Mouse (Mus musculus) midbrain, embryonic 14.5 days (tissue): ENCODE measurements around the gene 6030468B19Rik. TPM values are rescaled to one million over a fixed set of nuclear protein-coding genes. Genes with fewer than 3 reads are reported as not detected.

ENCODE experiments used
- ATAC-seq: fragments of 200-750 bp; cut with Nextera tagmentation; 2 replicates; pipeline ENCODE4 v1.8.0; 2017; ENCODE audit warnings: moderate number of reproducible peaks, moderate library complexity; ENCODE audit not compliant: low FRiP score, low TSS enrichment
- DNase-seq: peaks from one replicate; pipeline ENCODE4 v3.0.0-alpha.2; 2015
- H3K27ac ChIP-seq: fragments of 300-500 bp; sonication (generic); replicated peaks from 2 replicates; pipeline ENCODE4 v1.5.1; 2014; ENCODE audit warnings: mild to moderate bottlenecking, low read depth, low read length, moderate library complexity
- H3K27me3 ChIP-seq: fragments of 300-500 bp; sonication (generic); 2 replicates; pipeline ENCODE4 v1.6.1; 2014; ENCODE audit warnings: low read length, control low read depth, mixed read lengths; ENCODE audit not compliant: control insufficient read depth, insufficient read depth
- H3K36me3 ChIP-seq: fragments of 300-500 bp; sonication (generic); 2 replicates; pipeline ENCODE4 v1.6.1; 2014; ENCODE audit warnings: low read length, control low read depth; ENCODE audit not compliant: control insufficient read depth, insufficient read depth
- H3K4me1 ChIP-seq: fragments of 300-500 bp; sonication (generic); 2 replicates; pipeline ENCODE4 v1.6.1; 2014; ENCODE audit warnings: mild to moderate bottlenecking, antibody characterized with exemption, low read length, control low read depth; ENCODE audit not compliant: control insufficient read depth, insufficient read depth
- H3K4me2 ChIP-seq: fragments of 300-500 bp; sonication (generic); 2 replicates; pipeline ENCODE4 v1.6.1; 2014; ENCODE audit warnings: mild to moderate bottlenecking, low read length, moderate library complexity
- H3K4me3 ChIP-seq: fragments of 300-500 bp; sonication (generic); replicated peaks from 2 replicates; pipeline ENCODE4 v1.5.1; 2014; ENCODE audit warnings: low read depth, low read length
- H3K9ac ChIP-seq: fragments of 300-500 bp; sonication (generic); replicated peaks from 2 replicates; pipeline ENCODE4 v1.6.1; 2014; ENCODE audit warnings: mild to moderate bottlenecking, low read length, moderate library complexity
- H3K9me3 ChIP-seq: fragments of 300-500 bp; sonication (generic); 2 replicates; pipeline ENCODE4 v1.6.1; 2016; ENCODE audit warnings: low read length, control low read depth, mixed read lengths; ENCODE audit not compliant: control insufficient read depth
- whole genome bisulfite sequencing: fragments of 180-500 bp; shearing (Covaris S2); extraction: QIAGEN DNeasy Blood & Tissue Kit; methylation state at CpG from one replicate; pipeline ENCODE4 v1.1.7; 2014; 5-methylcytosine and 5-hydroxymethylcytosine counted together
- polyA plus RNA-seq: library from polyadenylated mRNA; unstranded; fragments of >200 nt; fragmentation: Nextera tagmentation; extraction: Ambion mirVana; gene quantifications from 2 replicates; pipeline ENCODE4 v1.2.1, GENCODE M21; 2014

Gene 6030468B19Rik
- polyA plus RNA-seq, 1 experiment from 2014 or later: not detected

GRCm38 (mm10) chr11:117764319-117764718 lies 33.1 kb upstream of the 6030468B19Rik start:
- 91% methylated on average over 9 of the region's 9 CpGs for WGBS
- Histone ChIP-seq H3K9me3 (no peaks in the 10 kb centered on the region), H3K27me3 (no peaks in the 10 kb centered on the region), H3K4me3 (no peak overlapping the region), H3K4me1 (no peaks in the 10 kb centered on the region), H3K27ac (no peak overlapping the region), H3K36me3 (peaks cover 72% of the 10 kb centered on the region), H3K4me2 (no peak overlapping the region), H3K9ac (no peak overlapping the region)
- DNase-seq: no peak
- ATAC-seq: no peak

- DNase-seq (no peak), ATAC-seq (no peak)
- Histone ChIP-seq H3K36me3 (peaks cover 62% of the 10 kb centered on the region), H3K4me2 (no peak overlapping the region), H3K4me3 (no peak overlapping the region), H3K27me3 (no peaks in the 10 kb centered on the region), H3K9ac (no peak overlapping the region), H3K4me1 (no peaks in the 10 kb centered on the region), H3K27ac (no peak overlapping the region), H3K9me3 (no peaks in the 10 kb centered on the region)
- WGBS: 94% methylated on average over 5 of the region's 5 CpGs
Measured at GRCm38 (mm10) chr11:117765361-117765760, 32.1 kb upstream of the 6030468B19Rik start.

GRCm38 (mm10) chr11:117766275-117766674 lies 31.2 kb upstream of the 6030468B19Rik start:
- no peak overlapping the region for H3K4me3 ChIP-seq
- 87% methylated on average over 3 of the region's 3 CpGs for WGBS

GRCm38 (mm10) chr11:117768725-117769682 lies 28.5 kb upstream of the 6030468B19Rik start:
- Histone ChIP-seq H3K4me1 (no peaks in the 10 kb centered on the region), H3K27ac (0 out of 2 replicates have a peak overlapping the region, but pooled peaks have one; percentile 41), H3K9me3 (no peaks in the 10 kb centered on the region), H3K4me2 (no peak overlapping the region), H3K4me3 (no peak overlapping the region), H3K36me3 (peaks cover 28% of the 10 kb centered on the region), H3K27me3 (no peaks in the 10 kb centered on the region), H3K9ac (no peak overlapping the region)
- no peak for ATAC-seq
- WGBS: 81% methylated on average over 20 of the region's 20 CpGs
- peak; percentile 32 for DNase-seq

More at GRCm38 (mm10) chr11:117766275-117766674, 31.2 kb upstream of the 6030468B19Rik start:
- Histone ChIP-seq H3K9ac (no peak overlapping the region), H3K4me1 (no peaks in the 10 kb centered on the region), H3K4me2 (no peak overlapping the region), H3K9me3 (no peaks in the 10 kb centered on the region), H3K36me3 (peaks cover 52% of the 10 kb centered on the region), H3K27ac (no peak overlapping the region), H3K27me3 (no peaks in the 10 kb centered on the region)
- DNase-seq (no peak), ATAC-seq (no peak)

DNA sequence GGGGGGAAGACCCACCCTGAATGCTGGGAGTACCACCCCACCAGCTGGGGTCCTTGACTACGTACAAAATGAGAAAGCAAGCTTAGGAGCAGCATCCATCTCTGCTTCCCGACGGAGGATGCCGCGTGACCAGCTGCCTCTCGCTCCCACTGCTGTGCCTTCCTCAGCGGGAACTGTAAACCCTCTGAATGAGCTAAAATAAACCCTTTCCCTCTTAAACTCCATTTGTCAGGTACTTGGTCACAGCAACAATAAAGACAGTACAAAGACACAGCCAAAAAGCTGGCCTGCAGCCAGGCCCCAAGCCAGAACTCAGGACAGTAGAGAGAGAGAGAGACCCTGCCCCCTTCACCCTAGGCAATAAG lies 27.8 kb upstream of the 6030468B19Rik start:
- WGBS: 81% methylated on average over 7 of the region's 7 CpGs
- no peak overlapping the region for H3K4me2 ChIP-seq
- no peaks in the 10 kb centered on the region for H3K4me1 ChIP-seq
- no peak overlapping the region for H3K9ac ChIP-seq
- no peaks in the 10 kb centered on the region for H3K27me3 ChIP-seq
- peaks cover 22% of the 10 kb centered on the region for H3K36me3 ChIP-seq
- 0 out of 2 replicates have a peak overlapping the region, but pooled peaks have one; percentile 41 for H3K27ac ChIP-seq
- H3K4me3 ChIP-seq: no peak overlapping the region
- ATAC-seq (no peak), DNase-seq (peak; percentile 33)
- no peaks in the 10 kb centered on the region for H3K9me3 ChIP-seq

- H3K4me3 ChIP-seq: no peak overlapping the region
- H3K4me2 ChIP-seq: no peak overlapping the region
- 86% methylated on average over 10 of the region's 10 CpGs for WGBS
- H3K4me1 ChIP-seq: no peaks in the 10 kb centered on the region
- no peaks in the 10 kb centered on the region for H3K27me3 ChIP-seq
- no peak overlapping the region for H3K27ac ChIP-seq
- H3K36me3 ChIP-seq: peaks cover 14% of the 10 kb centered on the region
- DNase-seq (no peak), ATAC-seq (no peak)
- H3K9ac ChIP-seq: no peak overlapping the region
- H3K9me3 ChIP-seq: no peaks in the 10 kb centered on the region
Measured at GRCm38 (mm10) chr11:117770407-117770806, 27.1 kb upstream of the 6030468B19Rik start.

DNA sequence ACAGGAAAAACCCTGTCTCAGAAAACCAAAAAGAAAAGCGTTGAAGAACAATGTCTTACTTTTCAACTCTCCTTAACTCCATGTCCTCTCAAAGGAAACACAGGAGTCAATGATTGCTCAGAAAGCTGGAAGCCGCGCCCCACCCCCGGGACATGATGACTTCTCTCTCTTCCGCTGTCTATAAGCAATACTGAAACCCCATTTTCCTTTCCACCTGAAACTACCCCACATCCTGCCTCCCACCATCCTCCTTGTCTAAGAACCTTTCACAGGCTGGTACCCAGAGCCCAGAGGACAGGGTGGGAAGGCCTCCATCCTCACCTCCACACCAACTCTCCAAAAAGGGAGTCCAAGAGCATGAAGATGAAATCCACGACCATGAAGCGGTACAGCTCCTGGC lies 25.1 kb upstream of the 6030468B19Rik start:
- 95% methylated on average over 7 of the region's 7 CpGs for WGBS
- H3K4me2 ChIP-seq: no peak overlapping the region
- ATAC-seq (no peak), DNase-seq (no peak)
- no peaks in the 10 kb centered on the region for H3K36me3 ChIP-seq
- no peak overlapping the region for H3K27ac ChIP-seq
- H3K4me3 ChIP-seq: no peak overlapping the region
- no peaks in the 10 kb centered on the region for H3K27me3 ChIP-seq
- no peaks in the 10 kb centered on the region for H3K4me1 ChIP-seq
- no peaks in the 10 kb centered on the region for H3K9me3 ChIP-seq
- no peak overlapping the region for H3K9ac ChIP-seq

DNA sequence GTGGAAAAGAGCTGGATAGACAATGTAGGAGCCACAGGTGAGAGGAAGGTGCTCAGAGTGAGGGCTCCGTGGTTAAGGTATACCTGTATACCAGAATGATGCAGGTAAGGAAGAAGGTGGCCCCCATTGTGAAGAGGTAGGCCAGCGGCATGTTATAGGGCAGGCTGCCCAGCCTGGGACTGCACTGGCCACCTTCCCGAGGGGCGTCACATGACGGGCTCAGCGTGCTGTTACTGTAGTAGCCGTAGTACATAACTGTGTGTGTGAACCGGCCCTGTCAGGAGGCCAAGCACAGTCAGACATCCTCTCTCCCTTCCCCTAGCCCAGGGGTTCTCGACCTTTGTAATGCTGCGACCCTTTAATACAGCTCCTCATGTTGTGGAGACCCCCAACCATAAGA lies 22.5 kb upstream of the 6030468B19Rik start:
- Histone ChIP-seq H3K9ac (no peak overlapping the region), H3K27ac (no peak overlapping the region), H3K4me1 (peaks cover 5% of the 10 kb centered on the region), H3K4me3 (no peak overlapping the region), H3K27me3 (peaks cover under 1% of the 10 kb centered on the region; the same call in 1 of the 2 replicates), H3K36me3 (no peaks in the 10 kb centered on the region), H3K4me2 (no peak overlapping the region), H3K9me3 (no peaks in the 10 kb centered on the region)
- no peak for DNase-seq
- WGBS: 98% methylated on average over 10 of the region's 10 CpGs
- no peak for ATAC-seq

DNA sequence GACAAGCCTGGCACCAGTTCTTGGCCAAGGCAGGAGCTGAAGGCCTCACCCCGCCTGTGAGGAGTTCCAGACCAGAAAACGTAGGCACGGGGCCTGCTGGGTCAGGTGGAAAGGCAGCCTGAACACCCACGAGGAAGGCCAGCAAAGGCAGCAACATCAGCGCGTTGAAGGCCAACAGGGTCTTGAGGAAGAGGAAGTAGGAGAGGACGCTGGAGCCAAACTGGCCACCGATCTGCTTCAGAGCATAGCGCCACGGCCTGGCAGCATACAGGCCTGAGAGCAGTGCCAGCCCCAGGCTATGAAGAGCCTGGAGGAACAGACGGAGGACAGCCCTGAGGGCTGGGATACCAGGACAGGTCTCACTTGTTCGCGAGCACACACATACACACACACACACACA lies 21.9 kb upstream of the 6030468B19Rik start:
- Histone ChIP-seq H3K36me3 (no peaks in the 10 kb centered on the region), H3K4me2 (no peak overlapping the region), H3K9me3 (no peaks in the 10 kb centered on the region), H3K4me3 (no peak overlapping the region), H3K9ac (no peak overlapping the region), H3K4me1 (peaks cover 11% of the 10 kb centered on the region), H3K27me3 (peaks cover 7% of the 10 kb centered on the region), H3K27ac (no peak overlapping the region)
- WGBS: 92% methylated on average over 13 of the region's 13 CpGs
- ATAC-seq (no peak), DNase-seq (no peak)
